8 mouse cellular contexts compared by ENCODE assay signal in the genomic region with DNA sequence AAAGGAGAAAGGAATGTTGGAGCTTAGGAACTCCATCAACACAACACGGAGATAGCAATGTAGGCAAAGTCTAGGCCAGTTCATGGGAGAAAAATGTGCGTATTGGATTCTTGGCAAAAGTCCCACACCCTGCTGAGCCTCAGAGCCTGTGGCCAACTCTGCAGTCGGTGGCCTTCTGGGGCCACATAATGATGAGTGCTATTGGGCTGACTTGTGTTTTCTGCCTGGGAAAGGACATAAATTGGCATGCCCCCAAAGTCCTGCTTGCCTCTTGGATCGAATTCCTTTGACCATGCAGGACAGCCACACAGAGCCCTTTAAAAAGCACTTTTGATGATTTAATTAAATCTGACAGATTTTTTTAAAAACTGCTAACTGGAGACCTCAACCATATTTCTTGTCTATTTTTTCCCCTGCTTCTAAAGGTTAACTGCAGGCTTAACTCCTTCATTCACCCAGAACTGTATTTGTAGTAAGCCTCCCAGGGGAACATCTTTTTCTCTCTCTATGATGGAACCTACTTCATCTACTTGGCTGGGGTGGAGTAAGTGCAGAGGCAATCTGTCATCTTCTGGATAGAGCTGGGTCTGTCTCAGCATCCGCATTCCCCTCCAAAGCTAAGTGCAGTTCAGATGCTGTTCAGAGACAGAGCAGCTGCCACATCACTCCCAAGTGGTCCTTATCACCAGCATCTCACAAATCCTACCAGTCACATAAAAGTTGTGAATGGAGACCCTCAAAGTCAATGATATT.
DNase-seq lines count a peak whose midpoint lies in the region; ATAC-seq and TF ChIP-seq lines count a peak whose summit lies in the region.

No protein-coding gene starts in this region.

- no peak for ATAC-seq in liver, embryonic 11.5 days (replicated peaks; ENCODE audit: low FRiP score)
- ATAC-seq in cerebellum, adult (ENCODE audit: insufficient number of reproducible peaks, low FRiP score, low TSS enrichment), result peak; percentile 83
- ATAC-seq in forebrain, embryonic 16.5 days, result peak; percentile 66
- ATAC-seq in kidney, postnatal 0 days (replicated peaks; ENCODE audit: low FRiP score, low read depth), result peak; percentile 57; the same call in 1 of the 2 replicates

- TF ChIP-seq CTCF in liver, adult 2 months (IDR thresholded peaks at IDR 0.05; ENCODE audit: low read depth, low read length), result no peak
- TF ChIP-seq CTCF in kidney, postnatal 0 days (IDR thresholded peaks at IDR 0.05; ENCODE audit: low read depth), result no peak

- no peaks in the 10 kb centered on the region for H3K4me1 ChIP-seq in liver, adult 2 months (ENCODE audit: control insufficient read depth, insufficient read depth, low read length)
- H3K4me1 ChIP-seq in liver, embryonic 11.5 days (replicated peaks; ENCODE audit: control insufficient read depth, insufficient read depth, low read length), result no peaks in the 10 kb centered on the region
- 0 out of 2 replicates have a peak, but pooled peaks cover 5% of the 10 kb centered on the region for H3K4me1 ChIP-seq in forebrain, embryonic 16.5 days (replicated peaks; ENCODE audit: control insufficient read depth, insufficient read depth, low read length)
- no peaks in the 10 kb centered on the region for H3K4me1 ChIP-seq in kidney, postnatal 0 days (replicated peaks; ENCODE audit: insufficient read depth, low read length)

- H3K36me3 ChIP-seq in liver, adult 2 months (ENCODE audit: control insufficient read depth, insufficient read depth, low read length), result no peaks in the 10 kb centered on the region
- no peaks in the 10 kb centered on the region for H3K36me3 ChIP-seq in liver, embryonic 11.5 days (ENCODE audit: control insufficient read depth, insufficient read depth, low read length)
- H3K36me3 ChIP-seq in forebrain, embryonic 16.5 days (ENCODE audit: control insufficient read depth, insufficient read depth), result no peaks in the 10 kb centered on the region
- H3K36me3 ChIP-seq in kidney, postnatal 0 days (ENCODE audit: insufficient read depth, low read length), result no peaks in the 10 kb centered on the region

- peak; percentile 21 for DNase-seq in liver, adult 2 months (ENCODE audit: extremely low read depth, low read depth, low spot score)
- no peak for DNase-seq in liver, embryonic 11.5 days (ENCODE audit: low spot score)
- peak; percentile 89 for DNase-seq in kidney, postnatal 0 days (ENCODE audit: low spot score)
- DNase-seq in retina, postnatal 7 days (ENCODE audit: low read depth, low spot score), result peak; percentile 16
- DNase-seq in thymus, postnatal 10 days (ENCODE audit: low spot score in 2 of 2), result no peak
- no peak for DNase-seq in thymus, postnatal 4 days

- H3K27ac ChIP-seq in liver, adult 2 months (replicated peaks; ENCODE audit: insufficient read depth, low read depth, low read length), result no peak overlapping the region
- no peak overlapping the region for H3K27ac ChIP-seq in liver, embryonic 11.5 days (ENCODE audit: low read depth, low read length)
- H3K27ac ChIP-seq in forebrain, embryonic 16.5 days (ENCODE audit: low read length), result no peak overlapping the region
- no peak overlapping the region for H3K27ac ChIP-seq in kidney, postnatal 0 days

- no peak overlapping the region for H3K9ac ChIP-seq in liver, adult 2 months (ENCODE audit: low read depth, low read length)
- H3K9ac ChIP-seq in liver, embryonic 11.5 days (ENCODE audit: low read depth, low read length), result no peak overlapping the region
- H3K9ac ChIP-seq in forebrain, embryonic 16.5 days (replicated peaks; ENCODE audit: low read depth, low read length), result no peak overlapping the region
- H3K9ac ChIP-seq in kidney, postnatal 0 days (ENCODE audit: low read depth, low read length), result no peak overlapping the region

- H3K27me3 ChIP-seq in liver, adult 2 months (ENCODE audit: control insufficient read depth, insufficient read depth, low read length), result no peaks in the 10 kb centered on the region
- H3K27me3 ChIP-seq in liver, embryonic 11.5 days (replicated peaks; ENCODE audit: control insufficient read depth, insufficient read depth, low read length), result no peaks in the 10 kb centered on the region
- no peaks in the 10 kb centered on the region for H3K27me3 ChIP-seq in forebrain, embryonic 16.5 days (replicated peaks; ENCODE audit: control insufficient read depth, insufficient read depth, low read length)
- H3K27me3 ChIP-seq in kidney, postnatal 0 days (ENCODE audit: insufficient read depth, low read length), result no peaks in the 10 kb centered on the region

- no peaks in the 10 kb centered on the region for H3K79me2 ChIP-seq in liver, adult 2 months (ENCODE audit: control insufficient read depth, insufficient read depth, low read length)

- H3K4me2 ChIP-seq in liver, embryonic 11.5 days, result no peak overlapping the region
- H3K4me2 ChIP-seq in forebrain, embryonic 16.5 days (ENCODE audit: low read length), result no peak overlapping the region
- H3K4me2 ChIP-seq in kidney, postnatal 0 days (ENCODE audit: low read length), result no peak overlapping the region

- WGBS in liver, adult 2 months, result 74% methylated on average over 5 of the region's 5 CpGs
- WGBS in liver, embryonic 11.5 days, result 65% methylated on average over 5 of the region's 5 CpGs
- 25% methylated on average over 5 of the region's 5 CpGs for WGBS in forebrain, embryonic 16.5 days
- 52% methylated on average over 5 of the region's 5 CpGs for WGBS in kidney, postnatal 0 days

- no peak overlapping the region for H3K4me3 ChIP-seq in liver, adult 2 months (ENCODE audit: insufficient read depth, low read depth, low read length)
- H3K4me3 ChIP-seq in liver, embryonic 11.5 days (ENCODE audit: low read depth, low read length), result no peak overlapping the region
- no peak overlapping the region for H3K4me3 ChIP-seq in forebrain, embryonic 16.5 days (replicated peaks; ENCODE audit: low read length)
- no peak overlapping the region for H3K4me3 ChIP-seq in kidney, postnatal 0 days (replicated peaks; ENCODE audit: low read depth, low read length)

- no peaks in the 10 kb centered on the region for H3K9me3 ChIP-seq in liver, embryonic 11.5 days (ENCODE audit: control insufficient read depth, low read length)
- H3K9me3 ChIP-seq in forebrain, embryonic 16.5 days (ENCODE audit: control insufficient read depth, low read length), result no peaks in the 10 kb centered on the region
- no peaks in the 10 kb centered on the region for H3K9me3 ChIP-seq in kidney, postnatal 0 days (replicated peaks; ENCODE audit: low read length)

- TF ChIP-seq POLR2A in liver, adult 2 months (IDR thresholded peaks at IDR 0.05; ENCODE audit: extremely low read depth, insufficient read depth, low read length), result no peak

Comparison
In these comparisons a context has a peak if more than half of its experiments do, and no peak if none do; other contexts are left out.
1. DNase-seq: peak in liver, adult 2 months (single experiment), kidney, postnatal 0 days (single experiment) and retina, postnatal 7 days (single experiment); none in liver, embryonic 11.5 days (single experiment), thymus, postnatal 10 days (0 of 2) and thymus, postnatal 4 days (single experiment).